Mouse (Mus musculus) kidney, adult 18-20 months (tissue): ENCODE measurements at regions not wholly inside any gene's neighbourhood (a gene's known extent, or its start where the extent isn't known, plus 50 kb on each side); places are given as distances from the start of the nearest gene placed in this dataset.
"Not testable (repeated sequence)": the region's sequence is repeated elsewhere in the genome, so short reads cannot be mapped to it uniquely, and the experiment has no call there.

Source experiments
- DNase-seq: peaks from one replicate; pipeline ENCODE4 v3.0.0; 2021

- no peak for DNase-seq
Observed at GRCm38 (mm10) chr10:96374293-96375069, 238.1 kb downstream of the Gm5426 start.

GRCm38 (mm10) chr10:96375070-96375447, 238.7 kb downstream of the Gm5426 start:
- no peak for DNase-seq

GRCm38 (mm10) chr10:96377549-96377948, 239.3 kb upstream of the Btg1 start:
- no peak for DNase-seq

DNA sequence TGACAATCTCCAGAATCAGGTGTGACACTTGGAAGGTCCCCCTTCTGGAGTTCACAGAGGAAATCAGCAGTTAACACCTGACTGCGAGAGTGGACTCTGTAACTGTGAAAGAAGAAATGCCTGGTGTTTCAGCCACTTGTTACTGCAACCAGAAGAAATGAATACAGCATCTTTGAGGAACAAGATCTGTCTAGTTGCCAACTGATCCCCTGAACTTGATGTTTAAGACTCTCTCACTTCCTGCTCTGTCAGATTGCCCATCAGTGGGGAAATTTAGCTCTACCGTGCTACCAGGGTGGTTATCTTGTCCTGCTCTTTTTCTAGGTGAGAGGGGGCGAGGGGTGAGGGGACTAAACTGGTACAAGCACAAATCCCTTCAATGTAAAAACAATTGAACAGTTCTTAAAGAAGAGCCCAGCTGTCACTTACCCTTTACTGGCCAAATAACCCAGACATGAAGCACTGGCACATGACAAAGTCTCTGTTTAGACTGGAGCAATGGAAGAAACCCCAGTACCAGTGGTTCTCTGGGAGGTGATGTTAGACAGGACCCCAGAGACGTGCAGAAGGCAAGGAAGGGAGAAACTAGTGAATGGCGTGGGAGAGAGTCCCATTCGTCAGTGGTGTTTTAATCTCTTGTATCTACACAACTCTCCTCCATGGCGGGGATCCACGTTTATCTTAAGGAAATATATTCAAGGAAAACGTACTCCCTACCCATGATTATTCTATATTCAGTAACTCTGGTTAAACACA, 237.6 kb upstream of the Btg1 start:
- DNase-seq, result no peak

- DNase-seq, result no peak
Observed at GRCm38 (mm10) chr10:96381664-96382063, 235.1 kb upstream of the Btg1 start.

DNA sequence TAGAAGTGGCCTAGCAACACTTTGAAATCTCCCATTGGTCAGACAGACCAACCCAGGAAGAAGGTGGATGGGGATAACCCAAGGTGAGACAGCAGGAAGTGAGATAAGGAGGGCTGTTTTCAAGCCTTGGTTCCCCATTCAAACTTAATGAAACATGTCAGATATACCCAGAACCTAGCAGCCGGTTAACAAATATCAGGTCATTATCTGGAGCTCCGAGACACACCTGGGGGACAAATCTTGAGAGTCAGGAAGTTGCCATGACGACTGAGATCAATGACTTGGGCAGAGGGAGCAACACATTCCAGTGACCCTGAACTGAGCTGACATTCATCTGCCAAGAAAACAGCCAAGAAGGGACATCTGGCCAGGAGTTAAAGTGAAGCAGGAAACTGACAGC, 225.1 kb upstream of the Btg1 start:
- DNase-seq, result no peak

DNA sequence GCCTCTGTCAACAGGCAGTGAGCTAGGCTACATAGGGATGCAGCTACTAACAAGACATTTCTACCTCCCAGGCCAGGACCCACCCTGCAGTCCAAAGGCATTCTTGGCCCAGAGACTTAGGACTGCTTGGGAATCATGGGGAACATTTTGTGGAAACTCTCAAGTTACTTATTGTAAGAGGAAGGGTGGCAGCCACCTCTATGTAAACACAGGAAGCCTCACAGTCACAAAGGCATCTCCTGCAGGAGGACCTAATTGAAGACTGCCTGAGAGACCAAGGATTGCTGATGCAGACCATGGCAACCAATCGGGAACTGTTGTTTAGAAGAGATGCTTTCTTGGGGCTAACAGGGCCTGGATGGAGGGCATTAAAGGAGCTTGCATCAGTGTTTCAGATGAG, 224.0 kb upstream of the Btg1 start:
- no peak for DNase-seq

GRCm38 (mm10) chr10:96394210-96394609, 222.6 kb upstream of the Btg1 start:
- no peak for DNase-seq

DNA sequence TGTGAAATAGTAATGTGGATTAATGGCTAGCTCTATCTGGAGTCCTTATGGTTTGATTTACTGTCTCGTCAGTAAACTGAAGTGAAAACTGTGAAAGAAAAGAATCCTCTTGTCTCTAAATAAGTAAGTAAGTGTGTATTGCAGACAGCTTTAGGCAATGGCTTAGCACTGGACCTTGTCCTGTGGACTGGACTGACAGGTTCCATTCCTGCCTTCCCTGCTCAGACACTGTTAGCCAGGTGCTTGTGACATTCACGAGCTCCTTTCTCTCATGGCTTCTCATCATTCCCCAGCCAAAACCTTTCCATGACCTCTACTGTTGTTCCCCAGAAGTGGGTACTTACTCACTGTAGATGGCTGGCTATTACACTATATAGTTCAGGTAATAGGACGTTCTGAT, 221.8 kb upstream of the Btg1 start:
- DNase-seq, result no peak

GRCm38 (mm10) chr10:96397931-96398561, 218.8 kb upstream of the Btg1 start:
- DNase-seq, result no peak

GRCm38 (mm10) chr10:96398562-96399288, 218.1 kb upstream of the Btg1 start:
- no peak for DNase-seq

DNA sequence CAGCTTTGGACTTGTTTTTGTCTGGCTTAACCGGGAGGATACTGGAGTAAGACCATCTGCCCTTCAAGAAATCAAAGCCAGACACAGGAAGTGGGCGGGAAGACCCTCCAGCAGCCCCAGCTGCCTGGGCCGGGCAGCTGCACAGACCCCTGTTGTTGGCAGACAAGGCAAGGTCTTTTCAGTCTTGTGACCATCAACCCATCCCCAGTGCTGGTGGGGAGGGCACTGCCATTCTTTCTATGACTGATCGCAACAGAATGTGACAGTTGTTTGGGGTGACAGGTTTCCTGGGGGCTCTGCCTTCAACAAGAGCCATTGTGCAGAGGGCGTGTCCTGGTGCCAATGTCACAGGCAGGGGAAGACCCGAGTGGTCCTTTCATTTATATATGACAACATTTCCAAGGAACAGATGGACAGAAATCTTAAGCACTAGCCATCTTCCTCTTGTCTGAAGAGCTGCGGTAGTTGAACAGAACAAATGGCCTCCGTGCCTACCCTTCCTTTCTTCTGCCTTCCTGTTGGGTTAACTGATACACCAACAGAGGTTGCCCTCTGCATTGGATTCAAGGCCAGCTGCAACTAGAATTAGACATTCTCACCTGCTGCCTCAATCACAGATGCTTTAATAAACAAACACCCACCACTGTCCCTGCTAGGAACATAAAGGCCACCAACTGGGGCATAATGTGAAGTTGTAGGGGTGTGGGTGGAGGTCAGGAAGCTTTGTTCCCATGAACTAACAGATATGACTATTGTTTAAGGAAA, 217.0 kb upstream of the Btg1 start:
- DNase-seq, result no peak

DNA sequence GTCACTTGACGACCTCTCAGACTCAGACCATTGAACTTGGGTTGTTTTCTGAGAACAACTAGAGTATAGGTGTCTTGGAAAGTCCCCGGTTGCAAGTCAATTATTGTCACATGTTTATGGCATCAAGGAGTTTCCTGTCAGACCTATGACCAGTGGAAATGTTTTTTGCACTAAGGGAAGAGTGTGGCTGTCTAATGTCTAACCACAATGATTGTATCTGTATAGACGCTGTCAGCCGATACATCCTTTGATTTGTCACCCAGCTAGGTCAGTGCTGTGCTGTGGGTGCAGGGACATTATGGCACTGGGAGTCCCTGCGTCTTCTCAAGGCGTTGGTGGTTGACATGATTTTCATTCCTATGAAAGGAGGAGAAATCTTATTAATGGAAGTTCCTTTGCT, 216.0 kb upstream of the Btg1 start:
- no peak for DNase-seq

DNA sequence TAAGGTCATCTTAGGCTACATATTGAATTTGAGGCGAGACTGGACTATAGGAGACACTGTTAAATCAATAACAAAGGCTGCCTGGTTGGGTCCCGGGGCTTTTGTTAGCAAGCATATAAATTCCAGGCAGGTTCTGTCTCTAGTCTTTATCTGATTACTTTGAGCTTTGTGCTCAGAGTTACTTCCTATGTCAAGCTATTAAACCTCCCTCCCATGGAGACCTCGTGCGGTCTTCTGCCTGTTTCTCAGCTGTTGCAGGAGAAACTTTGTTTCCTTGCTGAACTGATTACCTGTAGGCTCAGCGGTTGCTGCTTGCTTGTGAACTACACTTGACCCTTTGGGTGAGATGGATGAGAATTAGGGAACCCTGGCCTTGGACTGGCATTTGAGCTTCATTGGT, 210.5 kb upstream of the Btg1 start:
- no peak for DNase-seq

GRCm38 (mm10) chr10:96407846-96408245, 209.0 kb upstream of the Btg1 start:
- no peak for DNase-seq

DNA sequence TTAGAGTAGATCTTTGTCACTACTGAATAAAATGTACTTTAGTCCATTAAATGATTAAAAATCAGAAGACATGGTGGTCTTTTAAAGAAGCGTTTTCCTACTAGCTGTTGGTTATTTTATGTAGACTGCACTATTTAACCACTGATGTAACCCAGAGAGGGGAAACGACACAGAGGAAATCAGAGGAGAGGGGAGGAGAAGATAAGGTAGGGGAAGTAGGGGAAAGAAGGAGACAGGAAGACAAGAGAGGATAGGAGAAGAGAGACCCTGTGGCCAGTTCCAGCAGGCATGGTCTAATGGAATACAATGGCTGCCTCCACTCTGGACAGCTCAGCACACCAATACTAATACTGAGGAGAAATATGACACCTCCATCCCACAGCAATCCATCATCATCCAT, 208.6 kb upstream of the Btg1 start:
- DNase-seq, result no peak

- DNase-seq, result no peak
Observed at GRCm38 (mm10) chr10:96410028-96410427, 206.8 kb upstream of the Btg1 start.

GRCm38 (mm10) chr10:96414807-96415206, 202.0 kb upstream of the Btg1 start:
- no peak for DNase-seq

GRCm38 (mm10) chr10:96421506-96421905, 195.3 kb upstream of the Btg1 start:
- not testable (repeated sequence) for DNase-seq

GRCm38 (mm10) chr10:96427407-96427806, 189.4 kb upstream of the Btg1 start:
- DNase-seq, result no peak

DNA sequence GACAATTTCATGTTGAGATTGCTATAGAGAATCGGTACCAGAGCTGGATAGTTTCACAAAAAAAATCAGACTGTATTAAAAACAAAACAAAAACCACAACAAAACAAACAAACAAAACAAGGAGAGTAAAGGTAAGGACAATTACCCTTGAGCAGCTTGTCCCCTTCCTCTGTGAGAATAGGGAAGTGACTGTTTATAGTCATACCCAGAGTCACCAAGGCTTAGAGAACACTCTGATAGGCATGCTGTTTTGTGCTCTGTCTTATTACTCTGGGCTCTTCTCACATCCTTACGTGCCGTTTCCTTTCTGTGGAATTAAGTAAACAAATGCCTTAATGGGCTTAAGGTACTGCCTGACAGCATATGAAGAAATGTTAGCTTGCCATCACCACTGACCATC, 186.7 kb upstream of the Btg1 start:
- no peak for DNase-seq

- DNase-seq, result no peak
Observed at GRCm38 (mm10) chr10:96435109-96435508, 181.7 kb upstream of the Btg1 start.
